Mouse (Mus musculus) limb, embryonic 10.5 days (tissue): ENCODE measurements around the gene Zfp760. TPM values are rescaled to one million over a fixed set of nuclear protein-coding genes. Genes with fewer than 3 reads are reported as not detected.
A peak's percentile ranks its signal among the peaks of the same experiment; 100 is the strongest.
"Not testable (repeated sequence)": the region's sequence is repeated elsewhere in the genome, so short reads cannot be mapped to it uniquely, and the experiment has no call there.

Experiments
- DNase-seq: peaks from one replicate; pipeline ENCODE4 v3.0.0-alpha.2; 2017; ENCODE audit warnings: low spot score
- H3K27ac ChIP-seq: fragments of 300-500 bp; sonication (generic); 2 replicates; pipeline ENCODE4 v1.5.1; 2016; ENCODE audit warnings: mild to moderate bottlenecking
- H3K27me3 ChIP-seq: fragments of 300-500 bp; sonication (generic); 2 replicates; pipeline ENCODE4 v1.6.1; 2016; ENCODE audit warnings: low read depth, mild to moderate bottlenecking; ENCODE audit not compliant: poor library complexity, severe bottlenecking
- H3K36me3 ChIP-seq: fragments of 300-500 bp; sonication (generic); 2 replicates; pipeline ENCODE4 v1.6.1; 2016; ENCODE audit warnings: mild to moderate bottlenecking, moderate library complexity
- H3K4me1 ChIP-seq: fragments of 300-500 bp; sonication (generic); 2 replicates; pipeline ENCODE4 v1.6.1; 2016
- H3K4me3 ChIP-seq: fragments of 300-500 bp; sonication (generic); 2 replicates; pipeline ENCODE4 v1.5.1; 2016; ENCODE audit warnings: mild to moderate bottlenecking, moderate library complexity
- H3K9me3 ChIP-seq: fragments of 300-500 bp; sonication (generic); replicated peaks from 2 replicates; pipeline ENCODE4 v1.6.1; 2016; ENCODE audit warnings: mild to moderate bottlenecking
- WGBS: fragments of 180-500 bp; shearing (Covaris S2); methylation state at CpG from one replicate; pipeline ENCODE4 v1.1.7; 2016; 5-methylcytosine and 5-hydroxymethylcytosine counted together
- polyA plus RNA-seq: library from polyadenylated mRNA; unstranded; fragments of >200 nt; fragmentation: Nextera tagmentation; extraction: Ambion mirVana; gene quantifications from 2 replicates; pipeline ENCODE4 v1.2.1, GENCODE M21; 2016

Zfp760 gene
- 16.1 and 19.6 TPM in 2 replicates for polyA plus RNA-seq

DNA sequence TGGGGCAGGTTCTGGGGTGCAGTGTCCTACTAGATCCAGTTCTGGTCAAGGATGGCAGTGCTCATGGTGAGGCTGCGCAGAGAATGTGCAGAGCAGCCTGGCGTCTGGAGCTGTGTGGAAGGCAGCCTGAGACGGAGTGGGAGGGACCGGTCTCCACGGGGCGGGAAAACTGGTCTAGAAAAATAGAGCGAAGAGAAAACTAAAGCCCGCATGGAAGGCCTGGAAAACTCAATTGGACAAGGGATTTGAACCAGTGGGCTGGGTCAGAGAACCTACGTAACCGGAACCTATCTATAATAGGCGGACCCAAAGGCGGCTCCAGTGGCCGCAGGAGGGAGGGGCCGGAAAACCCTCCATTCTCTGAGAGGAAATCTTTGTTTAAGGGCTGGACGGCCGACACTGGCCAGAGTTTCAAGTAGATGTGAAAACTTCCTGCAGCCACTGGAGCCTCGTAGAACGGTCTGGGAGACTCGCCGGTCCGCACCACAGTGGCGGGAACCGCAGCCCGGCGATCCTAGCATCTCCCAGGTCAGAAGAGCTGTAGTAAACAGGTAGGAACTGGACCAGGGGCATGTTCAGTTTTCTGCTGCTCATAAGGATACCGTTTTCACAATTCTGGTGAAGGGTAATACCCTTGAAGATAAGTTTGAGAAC is at the start of gene Zfp760:
Gene Zfp760 (plus strand): TSS at position 399 of the 654 bp plus-strand sequence.
- H3K27ac ChIP-seq = peak within 1 kb of the TSS; percentile 92
- H3K36me3 ChIP-seq = peaks cover 31% of the 10 kb centered on the region
- H3K4me1 ChIP-seq = peaks cover 12% of the 10 kb centered on the region
- H3K27me3 ChIP-seq = no peaks in the 10 kb centered on the region
- peak; percentile 82 for DNase-seq
- 7% methylated on average over 26 of the region's 26 CpGs for WGBS
- H3K4me3 ChIP-seq = peak within 1 kb of the TSS; percentile 65
- H3K9me3 ChIP-seq = no peaks in the 10 kb centered on the region

DNA sequence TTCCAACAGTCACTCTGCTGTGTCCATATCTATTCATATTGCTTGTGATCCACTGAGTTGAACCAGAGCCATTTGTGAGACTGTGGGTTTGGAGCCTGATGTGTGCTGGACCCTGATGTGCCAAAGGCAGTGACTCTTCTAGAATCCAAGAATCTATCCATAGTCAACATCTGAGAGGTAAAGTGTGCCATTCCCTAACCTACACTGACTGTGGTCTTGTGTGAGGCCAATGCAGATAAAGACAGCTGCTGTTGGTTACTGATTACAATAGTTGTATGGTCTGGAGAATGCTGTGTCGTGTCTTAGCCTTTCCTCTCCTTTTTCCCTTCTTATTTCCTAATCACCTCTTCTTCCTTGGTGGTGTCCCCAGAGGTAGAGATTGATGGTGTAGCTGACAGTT is 28.7 kb upstream of the Zfp760 start:
- not testable (repeated sequence) for H3K4me3 ChIP-seq, H3K36me3 ChIP-seq, DNase-seq, H3K9me3 ChIP-seq, H3K27me3 ChIP-seq, H3K4me1 ChIP-seq, H3K27ac ChIP-seq
- WGBS = 23% methylated on average over 1 of the region's 1 CpGs

DNA sequence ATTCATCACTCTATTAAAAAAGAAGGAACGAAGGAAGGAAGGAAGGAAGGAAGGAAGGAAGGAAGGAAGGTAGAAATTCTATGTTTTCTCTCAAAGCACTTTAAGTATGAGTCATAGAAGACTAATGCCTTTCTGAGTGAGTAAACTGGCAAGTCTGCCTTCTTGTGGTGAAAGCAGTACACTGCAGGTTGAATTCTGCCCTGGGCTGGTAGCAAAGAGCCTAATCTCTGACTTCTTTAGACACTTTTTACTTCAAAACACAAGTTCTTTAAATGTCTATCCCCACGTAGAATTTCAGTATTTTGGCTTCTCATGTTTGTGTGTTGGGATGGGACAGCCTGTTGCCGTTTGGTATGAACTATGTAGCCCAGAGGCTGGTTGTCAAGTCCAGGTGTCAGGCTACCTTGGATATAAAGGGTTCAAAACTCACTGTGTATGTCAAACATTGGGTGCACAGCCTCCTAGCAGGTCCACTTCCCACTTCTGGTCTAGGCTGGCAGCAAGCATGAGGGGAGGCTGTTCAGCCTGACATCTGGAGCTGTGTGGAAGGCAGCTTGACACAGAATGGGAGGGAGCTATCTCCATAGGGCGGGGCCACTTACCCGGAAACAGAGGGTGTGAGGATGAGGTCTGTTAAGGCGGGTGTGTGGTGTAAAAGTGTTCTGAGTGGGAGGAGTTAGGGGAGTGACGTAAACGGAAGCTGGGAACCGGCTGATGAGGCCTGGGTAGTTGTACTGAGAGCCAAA is 28.1 kb upstream of the Zfp760 start:
- WGBS = 4% methylated on average over 9 of the region's 9 CpGs
- H3K36me3 ChIP-seq = no peaks in the 10 kb centered on the region
- peak overlapping the region; percentile 49 for H3K4me3 ChIP-seq
- peaks cover 4% of the 10 kb centered on the region for H3K4me1 ChIP-seq
- no peaks in the 10 kb centered on the region for H3K9me3 ChIP-seq
- peak; percentile 67 for DNase-seq
- peak overlapping the region; percentile 53; the same call in 1 of the 2 replicates for H3K27ac ChIP-seq
- H3K27me3 ChIP-seq = no peaks in the 10 kb centered on the region

DNA sequence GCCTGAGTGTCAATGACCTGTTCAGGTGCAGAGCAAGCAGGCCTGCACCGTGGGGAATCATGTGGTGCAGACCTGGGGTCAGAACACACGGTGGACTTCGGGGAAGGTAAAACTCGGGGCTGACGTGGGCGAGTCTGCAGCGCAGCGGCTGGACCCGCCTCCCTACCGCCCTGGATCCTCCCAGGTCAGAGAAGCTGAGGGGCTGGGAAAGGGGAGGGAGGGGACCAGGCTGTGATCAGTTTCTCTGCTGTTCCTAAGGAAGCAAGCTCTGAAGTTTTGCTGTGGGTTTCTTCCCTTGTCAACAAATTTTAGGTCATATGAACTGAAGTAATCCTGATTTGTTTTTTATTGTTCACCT is 27.5 kb upstream of the Zfp760 start:
- Histone ChIP-seq H3K4me3 (peak overlapping the region; percentile 49), H3K27ac (peak overlapping the region; percentile 53; the same call in 1 of the 2 replicates)
- under 1% methylated on average over 10 of the region's 10 CpGs for WGBS
- DNase-seq = peak; percentile 43
- not testable (repeated sequence) for H3K36me3 ChIP-seq, H3K27me3 ChIP-seq, H3K4me1 ChIP-seq, H3K9me3 ChIP-seq

DNA sequence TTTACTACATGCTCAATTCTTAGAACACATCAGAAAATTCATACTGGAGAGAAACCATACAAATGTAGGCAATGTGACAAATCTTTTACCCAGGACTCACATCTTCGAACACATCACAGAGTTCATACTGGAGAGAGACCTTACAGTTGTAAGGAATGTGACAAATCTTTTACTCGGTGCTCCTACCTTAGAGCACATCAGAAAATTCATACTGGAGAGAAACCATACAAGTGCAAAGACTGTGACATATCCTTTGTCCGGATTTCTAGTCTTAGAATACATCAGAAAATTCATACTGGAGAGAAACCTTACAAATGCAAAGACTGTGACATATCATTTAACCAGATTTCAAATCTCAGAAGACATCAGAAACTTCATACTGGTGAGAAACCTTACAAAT is 16.0 kb upstream of the Zfp760 start, which contains the start of gene Gm10226:
Gene Gm10226 (plus strand): TSS at position 301 of the 400 bp plus-strand sequence.
- WGBS = 91% methylated on average over 3 of the region's 3 CpGs
- Histone ChIP-seq H3K27me3 (no peaks in the 10 kb centered on the region), H3K27ac (no peak within 1 kb of the TSS), H3K9me3 (no peaks in the 10 kb centered on the region), H3K4me3 (no peak within 1 kb of the TSS), H3K4me1 (no peaks in the 10 kb centered on the region), H3K36me3 (peaks cover 17% of the 10 kb centered on the region)
- no peak for DNase-seq

DNA sequence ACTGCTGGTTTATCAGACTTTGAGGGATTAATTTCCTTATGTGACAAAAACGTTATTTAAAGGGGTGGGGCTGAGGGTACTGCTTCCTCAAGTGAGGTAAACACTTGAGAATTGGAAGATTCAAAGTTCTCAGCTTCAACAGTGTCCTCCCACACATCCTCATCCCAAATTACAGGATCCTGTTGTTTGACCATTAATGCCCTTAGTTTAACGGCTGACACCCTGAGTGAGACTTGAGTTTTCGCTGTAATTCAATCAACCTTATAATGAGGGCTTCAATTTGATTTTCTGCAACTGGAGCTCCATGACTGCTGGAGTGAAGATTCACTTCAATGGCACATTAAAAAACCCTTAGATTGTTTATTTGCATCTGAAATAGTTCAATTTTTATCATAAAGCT is 14.2 kb upstream of the Zfp760 start:
- H3K36me3 ChIP-seq = peaks cover 17% of the 10 kb centered on the region
- 84% methylated on average over 3 of the region's 3 CpGs for WGBS
- DNase-seq = no peak
- H3K9me3 ChIP-seq = no peaks in the 10 kb centered on the region
- no peak overlapping the region for H3K27ac ChIP-seq
- H3K4me3 ChIP-seq = no peak overlapping the region
- H3K4me1 ChIP-seq = no peaks in the 10 kb centered on the region
- no peaks in the 10 kb centered on the region for H3K27me3 ChIP-seq

DNA sequence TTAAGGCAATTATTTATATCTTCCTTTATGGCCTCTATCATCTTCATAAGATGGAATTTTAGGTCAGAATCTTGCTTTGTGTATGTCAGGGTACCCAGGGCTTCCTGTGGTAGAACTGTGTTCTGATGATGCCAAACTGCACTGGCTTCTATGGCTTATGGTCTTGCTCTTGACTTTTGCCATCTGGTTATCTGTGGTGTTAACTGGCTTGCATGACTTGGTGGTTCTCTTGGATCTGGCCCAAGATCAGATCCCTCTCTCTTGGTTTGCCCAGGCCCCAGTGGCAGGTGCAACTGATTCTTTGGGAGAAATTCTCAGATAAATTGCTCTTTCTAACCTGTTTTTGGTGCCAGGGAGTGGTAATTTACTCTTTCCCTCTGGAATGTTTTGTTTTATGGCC is 11.5 kb upstream of the Zfp760 start:
- Histone ChIP-seq H3K36me3 (peaks cover 6% of the 10 kb centered on the region), H3K9me3 (no peaks in the 10 kb centered on the region), H3K4me1 (no peaks in the 10 kb centered on the region), H3K27me3 (no peaks in the 10 kb centered on the region), H3K27ac (no peak overlapping the region), H3K4me3 (no peak overlapping the region)
- no peak for DNase-seq

DNA sequence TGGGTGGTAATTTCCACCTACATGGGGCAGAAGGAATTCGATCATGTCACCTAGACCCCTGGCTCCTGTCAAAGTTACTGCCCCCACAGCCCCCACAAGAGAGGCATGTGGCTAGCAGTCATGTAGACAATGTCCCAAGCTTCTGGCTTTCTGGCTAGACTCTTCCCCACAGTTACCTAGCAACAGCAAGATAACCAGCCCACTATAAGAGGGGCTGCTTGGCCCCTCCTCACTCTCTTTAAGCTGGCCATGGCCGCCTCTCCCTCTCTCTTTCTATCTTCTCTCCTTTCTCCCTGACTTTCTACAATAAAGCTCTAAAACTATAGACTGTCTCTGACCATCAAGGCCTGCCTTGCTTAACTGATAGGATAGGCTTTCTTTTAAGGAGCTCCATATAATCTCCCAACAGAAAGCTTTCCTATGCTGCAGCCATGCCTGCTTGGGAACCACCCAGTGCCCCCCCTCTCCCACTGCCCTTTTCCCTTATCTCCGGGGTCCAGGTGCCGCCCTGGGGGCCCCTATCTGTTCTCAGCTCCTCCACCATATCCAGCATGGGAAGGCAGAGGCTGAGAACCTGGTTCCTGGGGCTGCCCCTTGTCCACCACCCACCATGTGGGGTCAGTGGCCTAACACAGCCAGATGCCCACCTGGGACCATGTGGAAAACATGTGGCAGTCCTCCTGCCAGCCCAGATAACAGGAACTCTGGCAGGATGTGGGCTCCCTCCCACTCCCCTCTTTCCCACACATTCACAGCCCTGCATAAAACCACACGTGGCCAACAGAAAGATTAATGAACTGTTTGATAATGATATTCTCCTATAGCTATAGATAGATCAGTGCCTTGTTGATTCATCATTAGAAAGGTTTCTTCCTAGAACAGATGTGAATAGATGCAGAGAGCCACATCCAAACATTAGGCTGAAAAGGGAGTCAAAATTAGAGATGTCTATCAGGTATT is 5.0 kb upstream of the Zfp760 start:
- no peak for DNase-seq
- Histone ChIP-seq H3K27me3 (no peaks in the 10 kb centered on the region), H3K36me3 (no peaks in the 10 kb centered on the region), H3K27ac (no peak overlapping the region), H3K9me3 (no peaks in the 10 kb centered on the region), H3K4me1 (peaks cover 4% of the 10 kb centered on the region; the same call in 1 of the 2 replicates), H3K4me3 (no peak overlapping the region)
- 50% methylated on average over 5 of the region's 5 CpGs for WGBS

DNA sequence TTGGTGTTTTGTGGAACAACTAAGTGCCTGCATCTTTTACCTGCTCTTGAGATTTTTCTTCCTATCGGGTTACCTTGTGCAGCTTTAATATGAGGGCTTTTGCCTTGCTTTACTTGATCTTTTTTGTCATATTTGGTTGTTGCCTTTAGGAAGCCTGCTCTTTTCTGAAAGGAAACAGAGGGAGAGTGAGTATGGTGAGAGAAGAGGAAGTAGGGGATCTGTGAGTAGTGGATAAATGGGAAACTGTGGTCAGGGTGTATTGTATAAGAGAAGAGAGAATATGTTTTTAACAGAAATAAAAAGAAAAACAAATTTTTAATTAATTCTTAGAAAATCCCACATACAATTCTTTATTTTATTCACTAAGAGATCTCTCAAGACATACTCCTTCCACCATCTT is 4.1 kb upstream of the Zfp760 start:
- Histone ChIP-seq H3K4me1 (peaks cover 5% of the 10 kb centered on the region), H3K9me3 (no peaks in the 10 kb centered on the region), H3K27ac (no peak overlapping the region), H3K27me3 (no peaks in the 10 kb centered on the region), H3K36me3 (no peaks in the 10 kb centered on the region), H3K4me3 (no peak overlapping the region)
- DNase-seq = no peak
- 91% methylated on average over 1 of the region's 1 CpGs for WGBS

DNA sequence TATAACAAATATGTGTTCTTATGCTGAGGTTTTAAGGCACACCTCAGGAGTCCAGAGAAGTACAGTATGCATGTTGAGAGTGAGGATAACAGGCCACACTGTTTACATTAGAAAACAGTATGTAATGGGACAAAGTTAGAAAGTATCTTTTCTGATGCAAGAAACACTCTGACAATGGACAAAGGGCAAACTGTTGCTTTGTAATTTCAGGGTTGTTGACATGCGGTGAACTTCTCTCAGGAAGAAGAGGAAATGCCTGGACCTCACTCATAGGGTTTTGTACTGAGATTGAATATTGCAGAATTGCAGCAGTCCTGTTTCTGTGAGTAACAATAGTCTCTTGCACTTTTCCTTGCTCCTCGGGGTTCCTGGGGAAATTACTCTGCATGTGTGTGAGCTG is 860 bp downstream of the Zfp760 start:
- H3K36me3 ChIP-seq = peaks cover 41% of the 10 kb centered on the region
- H3K27ac ChIP-seq = peak overlapping the region; percentile 92
- no peaks in the 10 kb centered on the region for H3K27me3 ChIP-seq
- H3K4me1 ChIP-seq = peaks cover 12% of the 10 kb centered on the region
- peak overlapping the region; percentile 65 for H3K4me3 ChIP-seq
- 78% methylated on average over 2 of the region's 2 CpGs for WGBS
- no peak for DNase-seq
- no peaks in the 10 kb centered on the region for H3K9me3 ChIP-seq

DNA sequence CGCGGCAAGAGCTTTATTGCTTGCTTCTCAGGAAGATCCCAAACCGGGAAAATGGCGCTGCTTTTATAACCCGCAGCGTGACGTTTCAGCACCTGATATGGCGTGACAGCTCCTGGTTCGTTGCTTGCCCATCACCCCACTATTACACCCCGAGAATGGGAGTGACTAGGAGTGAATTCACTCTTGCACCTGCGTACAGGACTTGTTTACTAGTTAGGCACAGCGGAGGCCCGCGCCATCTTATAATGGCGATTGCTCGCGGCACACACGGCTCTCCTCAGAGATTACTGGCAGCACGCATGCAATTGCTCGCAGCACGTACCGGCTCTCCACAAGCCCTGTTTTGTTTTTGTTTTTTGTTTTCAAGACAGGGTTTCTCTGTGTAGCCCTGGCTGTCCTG is 23.0 kb downstream of the Zfp760 start, which contains the start of gene Zfp229:
Gene Zfp229 (plus strand): TSS at position 301 of the 400 bp plus-strand sequence.
- H3K27ac ChIP-seq, H3K9me3 ChIP-seq, H3K4me1 ChIP-seq, DNase-seq, H3K27me3 ChIP-seq, H3K36me3 ChIP-seq, H3K4me3 ChIP-seq: not testable (repeated sequence)
- 95% methylated on average over 20 of the region's 22 CpGs for WGBS

DNA sequence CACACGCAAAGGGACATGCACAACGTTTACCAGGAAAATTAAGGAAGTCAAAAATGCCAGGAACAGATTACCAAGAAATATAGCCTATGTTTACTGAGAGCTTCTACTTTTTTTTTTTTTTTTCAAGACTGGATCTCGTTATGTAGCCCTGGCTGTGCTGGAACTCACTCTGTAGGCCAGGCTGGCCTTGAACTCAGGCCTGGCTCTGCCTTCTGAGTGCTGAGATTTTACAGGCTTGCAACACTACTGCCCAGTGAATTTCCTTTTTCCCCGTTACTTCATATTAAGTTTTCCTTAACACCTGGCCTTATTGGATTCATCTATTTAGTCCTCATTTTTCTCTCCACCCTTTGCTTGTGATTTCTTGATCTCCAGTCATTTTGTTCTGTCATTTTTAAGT is 25.5 kb downstream of the Zfp760 start:
- H3K27ac ChIP-seq = peak overlapping the region; percentile 85
- peaks cover 3% of the 10 kb centered on the region; the same call in 1 of the 2 replicates for H3K4me1 ChIP-seq
- peak overlapping the region; percentile 62 for H3K4me3 ChIP-seq
- no peaks in the 10 kb centered on the region for H3K9me3 ChIP-seq
- H3K36me3 ChIP-seq = peaks cover 11% of the 10 kb centered on the region
- WGBS = 88% methylated on average over 4 of the region's 4 CpGs
- DNase-seq = no peak
- H3K27me3 ChIP-seq = no peaks in the 10 kb centered on the region
